Mouse (Mus musculus) urinary bladder, postnatal 4 days (tissue): Measurements from ENCODE around the gene Ramac.

Source experiments
- DNase-seq, 2 experiments: peaks; one replicate each; pipeline ENCODE4 v3.0.0; 2021 to 2022; ENCODE audit warnings: low spot score in 2 of 2

The Ramac gene

DNA sequence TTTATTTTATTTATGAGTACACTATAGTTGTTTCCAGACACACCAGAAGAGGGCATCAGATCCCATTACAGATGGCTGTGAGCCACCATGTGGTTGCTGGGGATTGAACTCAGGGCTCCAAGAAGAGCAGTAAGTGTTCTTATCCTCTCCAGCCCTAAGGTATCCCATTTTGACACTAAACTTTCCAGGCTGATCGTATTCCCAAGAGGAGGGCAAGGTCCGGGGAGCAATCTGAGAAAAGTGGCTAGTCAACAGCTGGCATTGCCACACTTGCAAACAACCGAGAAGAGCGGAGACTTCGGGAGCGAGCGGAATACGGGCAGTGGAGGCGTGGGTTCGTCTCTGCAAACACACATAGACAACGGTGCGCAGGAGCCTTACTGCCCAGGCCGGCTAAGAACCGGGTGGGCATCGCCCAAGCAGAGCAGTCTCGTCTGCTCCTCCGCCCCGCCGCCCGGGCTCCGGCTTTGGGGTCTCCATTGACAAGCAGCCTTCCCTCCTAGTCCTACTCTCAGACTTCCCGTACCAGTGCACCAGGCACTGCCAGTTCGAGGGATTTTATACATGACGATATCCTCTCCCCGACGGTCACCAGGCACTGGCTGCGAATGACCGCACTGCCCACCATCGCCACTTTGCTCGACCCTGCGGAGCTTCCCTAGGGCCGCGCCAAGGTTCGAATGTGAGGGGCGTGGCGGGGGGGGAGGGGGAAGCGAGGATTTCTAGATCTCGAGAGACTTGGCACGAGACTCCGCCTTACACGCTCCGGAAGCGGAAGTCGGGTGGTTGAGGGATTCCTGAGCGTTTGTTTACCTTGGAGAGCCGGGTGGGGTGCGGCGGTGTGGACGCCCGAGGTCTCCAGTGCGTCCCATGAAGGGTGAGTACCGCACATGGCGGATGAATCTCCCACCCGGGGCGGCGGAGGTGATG is at the start of gene Ramac:
Gene Ramac (plus strand): TSS at position 746 of the 930 bp plus-strand sequence.
- DNase-seq, result peak; percentile 81 to 92

DNA sequence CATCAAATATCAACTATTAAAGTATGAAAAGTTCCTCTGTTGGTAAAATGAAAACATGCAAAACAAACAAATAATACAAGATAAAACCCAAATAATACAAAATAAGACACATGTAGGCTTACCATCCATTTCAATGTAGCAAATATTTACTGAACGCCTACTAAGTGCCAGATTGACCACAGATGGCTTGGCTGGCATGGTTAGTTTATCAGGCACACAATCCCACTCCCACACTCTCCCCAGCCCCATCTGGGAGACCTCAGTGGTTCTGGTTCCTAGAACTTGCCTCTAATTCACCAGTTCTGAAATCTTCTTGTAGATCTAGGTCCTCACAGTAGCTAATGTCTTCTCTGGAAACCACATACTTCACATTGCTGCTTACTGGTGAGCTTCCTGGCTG is 44.1 kb upstream of the Ramac start:
- DNase-seq, result no peak

DNA sequence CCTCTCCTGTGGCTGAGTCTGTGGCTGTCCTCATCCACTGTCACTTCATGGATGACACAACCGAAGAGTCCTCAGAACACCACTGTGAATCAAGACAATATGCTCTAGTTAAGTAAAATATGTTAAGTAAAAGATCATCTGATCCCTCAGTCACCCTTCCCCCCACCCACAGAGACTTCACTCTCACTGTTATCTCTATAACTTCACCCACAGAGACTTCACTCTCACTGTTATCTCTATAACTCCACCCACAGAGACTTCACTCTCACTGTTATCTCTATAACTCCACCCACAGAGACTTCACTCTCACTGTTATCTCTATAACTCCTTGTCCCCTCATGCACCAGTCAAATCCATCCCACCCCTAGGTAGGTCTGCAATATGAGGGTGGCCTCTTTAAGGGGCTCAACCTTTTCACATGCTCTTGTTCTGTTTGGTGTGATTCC is 43.5 kb upstream of the Ramac start:
- no peak for DNase-seq

DNA sequence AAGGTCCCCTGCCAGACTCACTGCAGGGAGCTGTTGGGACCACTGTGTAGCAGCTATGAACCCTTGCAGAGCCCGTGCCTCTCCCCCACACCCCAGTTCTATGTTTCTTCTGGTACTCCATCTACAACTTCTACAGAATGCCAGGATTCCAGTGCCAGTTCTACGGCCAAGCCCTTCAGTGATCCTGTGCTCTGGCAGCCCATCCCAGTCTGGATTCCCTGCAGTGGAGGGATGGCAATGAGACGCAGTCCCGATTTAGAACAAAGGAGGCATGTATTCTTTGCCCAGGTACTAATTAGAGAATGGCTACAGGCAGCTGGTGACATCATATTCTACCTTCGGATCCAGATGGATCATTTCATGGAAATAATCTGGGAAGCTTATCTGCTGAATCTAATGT is 41.5 kb upstream of the Ramac start:
- no peak for DNase-seq

DNA sequence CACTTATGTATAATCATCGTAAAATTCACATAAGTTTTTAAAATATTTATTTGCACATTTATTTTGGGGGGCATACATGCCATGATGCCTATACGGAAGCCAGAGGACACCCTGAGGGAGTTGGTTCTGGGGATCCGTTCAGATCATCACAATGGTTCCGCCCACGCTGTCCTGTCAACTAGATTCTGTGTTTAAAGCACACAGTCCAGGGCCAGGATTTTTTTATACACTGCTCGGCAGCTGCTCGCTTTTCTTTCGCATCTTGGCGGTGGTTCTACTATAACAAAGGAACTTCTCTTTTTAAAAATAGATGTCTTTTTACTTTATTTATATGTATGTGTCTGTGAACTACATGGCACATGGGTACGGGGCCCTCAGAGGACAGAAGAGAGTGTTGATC is 38.9 kb upstream of the Ramac start:
- peak in 1 of 2 experiments; percentile 29 for DNase-seq

DNA sequence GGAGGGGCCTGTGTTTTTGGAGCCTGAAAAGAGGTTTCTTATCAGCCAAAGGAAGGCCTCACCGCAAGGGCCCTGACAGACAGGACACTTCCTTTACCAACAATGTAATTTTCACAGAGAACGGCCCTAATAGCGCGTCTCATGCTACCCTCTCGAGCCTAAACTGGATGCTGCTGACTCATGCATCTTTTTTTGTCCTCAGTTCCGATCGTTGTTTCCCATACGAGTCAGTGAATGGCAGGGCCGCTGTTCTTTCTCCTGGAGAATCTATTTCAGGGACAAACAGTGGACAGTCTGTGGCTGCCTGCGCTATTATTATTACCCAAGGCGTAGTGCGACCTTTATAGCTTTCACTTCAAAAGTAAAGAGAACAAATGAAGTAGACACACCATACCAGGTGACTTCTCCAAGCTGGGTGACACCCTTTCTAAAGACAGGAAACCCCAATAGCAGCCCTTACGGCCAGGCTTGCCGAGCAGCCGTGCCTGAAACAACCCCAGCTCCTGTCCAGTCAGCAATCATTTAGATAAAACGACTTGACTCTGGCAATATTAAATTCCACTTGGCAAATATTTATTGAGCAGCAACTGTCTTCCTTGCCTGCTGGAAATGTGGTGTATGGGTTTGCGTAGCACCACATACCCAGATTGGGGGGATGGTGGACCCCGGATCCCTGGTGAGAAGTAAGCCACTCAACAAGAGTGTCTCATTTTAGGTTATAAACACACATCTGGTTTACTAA is 36.6 kb upstream of the Ramac start:
- DNase-seq, result peak in 1 of 2 experiments; percentile 30

DNA sequence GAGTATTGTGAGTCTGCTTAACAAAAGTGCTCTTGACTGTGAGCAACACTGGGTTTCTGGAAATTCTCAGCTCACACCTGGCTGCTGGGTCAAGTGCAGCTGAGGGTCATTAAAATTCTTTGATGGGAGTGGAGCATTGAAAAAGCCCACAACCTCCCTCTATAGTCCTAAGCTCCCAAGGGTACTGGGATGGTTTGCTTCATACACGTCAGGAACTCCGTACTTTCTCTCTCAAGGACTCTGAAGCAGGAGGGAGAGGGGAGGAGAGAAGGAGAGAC is 36.1 kb upstream of the Ramac start:
- no peak for DNase-seq

DNA sequence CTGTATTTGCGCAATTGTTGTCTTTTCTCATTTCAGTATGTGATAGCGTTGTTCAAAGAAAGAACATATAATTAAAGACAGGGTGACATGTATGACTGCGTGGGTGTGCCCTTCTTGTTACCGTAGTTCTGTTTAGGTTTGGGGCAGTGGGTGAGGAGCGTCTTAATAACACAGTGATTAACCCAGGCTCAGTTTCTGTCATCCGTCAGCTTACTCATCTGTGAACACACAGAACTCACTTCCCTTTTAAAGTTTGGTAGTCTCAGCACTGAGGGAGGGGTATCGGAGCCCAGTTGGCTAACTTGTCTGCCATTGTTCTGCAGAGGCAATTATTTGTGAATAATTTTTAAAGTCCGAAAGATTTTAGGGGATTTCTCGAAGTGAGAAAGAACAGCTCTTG is 35.0 kb upstream of the Ramac start:
- DNase-seq, result no peak

DNA sequence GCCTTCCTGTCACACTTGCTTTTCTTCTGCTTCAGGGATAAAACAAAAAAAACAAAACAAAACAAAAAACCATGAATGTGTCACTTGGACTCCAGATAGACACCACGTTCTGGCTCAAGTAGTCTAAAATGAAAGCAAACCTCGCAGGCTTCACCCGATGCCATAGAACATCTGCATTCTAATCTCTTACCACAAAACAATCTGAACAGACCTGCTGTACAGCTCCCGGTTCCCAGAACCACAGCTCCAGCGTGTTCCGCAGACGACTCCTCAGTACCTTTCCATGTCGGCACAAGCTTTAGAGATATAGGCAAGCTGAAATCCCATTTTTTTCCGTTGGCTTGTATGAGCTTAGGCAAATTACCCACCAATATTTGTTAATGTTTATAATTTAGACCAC is 32.9 kb upstream of the Ramac start:
- peak in 1 of 2 experiments; percentile 44 for DNase-seq

DNA sequence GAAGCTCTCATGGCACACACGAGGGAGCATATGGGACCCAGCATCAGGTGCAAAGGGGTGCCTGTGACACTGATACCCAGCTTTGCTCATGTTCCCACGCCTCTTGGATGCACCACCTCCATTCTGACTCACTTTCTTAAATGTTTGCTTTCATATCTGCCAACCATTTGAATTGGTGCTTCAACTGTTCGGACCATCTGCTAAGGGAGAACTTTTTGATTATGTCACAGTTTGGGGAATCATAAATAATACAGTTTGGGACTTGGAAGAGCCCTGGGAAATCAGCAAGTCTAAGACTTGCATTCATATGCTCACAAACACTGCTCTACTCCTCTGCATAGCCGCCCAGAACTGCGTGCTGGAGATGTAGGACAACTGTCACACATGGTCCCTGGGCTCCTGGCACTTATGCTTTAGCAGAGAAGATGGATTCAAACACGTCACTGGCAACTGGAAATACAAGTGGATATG is 31.5 kb upstream of the Ramac start:
- DNase-seq, result peak in 1 of 2 experiments; percentile 33

DNA sequence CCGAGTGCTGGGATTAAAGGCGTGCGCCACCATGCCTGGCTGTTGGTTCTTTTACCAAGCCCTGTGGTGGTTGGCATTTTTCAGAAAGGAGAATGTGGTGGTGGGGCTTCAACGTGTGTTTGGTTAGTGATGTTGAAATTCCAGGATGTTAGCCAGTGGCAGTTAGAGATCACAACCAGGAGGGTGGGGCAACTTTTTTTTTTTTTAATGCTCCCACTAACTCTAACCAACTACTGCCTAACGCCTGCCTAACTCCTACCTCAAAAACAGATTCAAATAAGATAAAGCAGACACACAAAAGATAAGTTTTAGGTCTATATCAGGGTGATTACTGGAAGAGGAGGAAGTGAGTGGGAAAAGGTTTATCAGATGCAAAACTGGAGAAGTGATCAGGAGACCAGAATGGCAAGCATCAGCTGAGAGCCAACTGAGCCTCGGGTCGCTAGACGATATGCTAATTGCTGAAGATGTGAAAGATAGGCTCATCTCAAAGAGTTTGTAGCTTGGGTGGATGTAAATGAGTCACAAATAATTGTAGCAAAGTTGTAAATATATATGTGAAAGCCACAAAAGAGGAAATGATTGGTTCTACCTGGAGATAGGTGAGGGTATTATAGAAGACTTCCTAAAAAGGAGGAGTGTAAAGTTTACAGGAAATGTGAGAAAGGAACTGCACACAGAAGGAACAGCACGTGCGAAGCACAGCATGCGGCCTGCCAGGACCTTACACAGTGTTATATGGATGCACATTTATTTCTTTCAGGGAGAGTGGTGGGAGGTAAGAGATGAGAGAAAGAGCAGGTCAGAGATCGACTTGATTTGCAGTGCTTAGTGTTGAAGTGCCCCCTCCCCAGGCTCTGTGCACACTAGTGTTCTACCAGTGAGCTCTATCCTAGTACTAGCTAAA is 30.3 kb upstream of the Ramac start:
- DNase-seq, result no peak

DNA sequence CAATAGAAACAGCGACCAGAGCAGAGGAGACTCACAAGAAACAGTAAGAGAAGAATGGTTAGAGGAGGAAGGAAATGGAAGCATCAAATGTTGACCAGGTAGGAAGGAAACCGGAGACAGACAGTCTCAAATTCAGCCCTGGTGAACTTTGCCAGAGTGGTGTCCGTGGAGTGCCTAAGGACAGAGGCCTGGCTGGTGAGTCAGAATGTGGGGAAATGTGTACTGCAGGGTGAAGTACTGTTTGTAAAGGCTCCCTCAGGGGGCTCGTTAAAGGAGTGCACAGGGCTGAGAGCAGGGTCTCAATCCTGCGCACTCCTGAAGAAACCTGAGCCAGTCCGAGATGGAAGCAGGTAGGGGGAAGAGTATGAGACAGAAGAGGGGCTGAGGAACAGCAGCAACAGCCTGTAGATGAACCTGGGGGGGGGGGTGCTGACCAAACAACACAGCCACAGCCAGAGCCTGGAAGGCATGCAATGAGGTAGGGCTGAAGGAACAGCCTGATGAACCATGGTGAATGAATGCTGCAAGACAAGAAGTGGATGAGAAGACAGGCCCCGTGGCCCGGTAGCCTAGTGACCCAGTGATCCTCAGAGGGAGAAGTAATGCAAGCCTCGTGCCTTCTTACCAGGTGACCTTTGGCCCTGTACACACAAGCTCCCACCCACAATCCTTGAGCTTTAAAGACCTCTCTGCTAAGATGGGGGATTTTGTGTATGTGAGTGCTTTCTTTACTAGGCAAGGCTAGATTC is 27.3 kb upstream of the Ramac start:
- no peak for DNase-seq

DNA sequence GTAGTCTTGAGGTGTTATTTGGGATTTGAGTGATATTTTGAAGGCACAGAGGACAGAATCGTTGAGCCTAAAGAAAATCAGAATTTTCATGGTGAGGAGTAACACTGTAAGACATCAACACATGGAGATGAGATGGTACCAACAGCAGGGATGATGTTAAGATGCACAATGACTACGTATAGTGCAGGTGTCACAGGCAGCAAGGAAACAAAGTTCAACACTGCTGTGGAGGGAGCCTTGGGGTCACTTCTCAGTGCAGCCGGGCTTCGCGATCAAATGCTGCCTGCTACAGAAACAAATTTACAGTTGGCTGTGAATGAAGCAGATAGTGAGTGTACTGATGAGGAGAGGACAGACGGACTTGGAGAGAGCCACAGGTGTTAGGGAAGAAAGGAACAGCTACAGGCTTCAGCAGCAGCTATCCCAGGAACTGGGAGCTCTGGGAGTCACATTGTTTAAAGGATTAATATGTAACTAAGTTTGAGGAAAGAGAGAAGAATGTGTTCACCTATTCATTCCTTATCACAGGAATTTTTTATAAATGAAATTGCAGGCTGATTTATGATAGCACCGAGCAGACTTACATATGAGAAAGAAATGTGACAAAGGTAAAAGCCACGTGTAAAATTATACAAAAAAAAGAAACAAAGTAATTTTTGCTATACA is 23.9 kb upstream of the Ramac start:
- DNase-seq, result no peak

DNA sequence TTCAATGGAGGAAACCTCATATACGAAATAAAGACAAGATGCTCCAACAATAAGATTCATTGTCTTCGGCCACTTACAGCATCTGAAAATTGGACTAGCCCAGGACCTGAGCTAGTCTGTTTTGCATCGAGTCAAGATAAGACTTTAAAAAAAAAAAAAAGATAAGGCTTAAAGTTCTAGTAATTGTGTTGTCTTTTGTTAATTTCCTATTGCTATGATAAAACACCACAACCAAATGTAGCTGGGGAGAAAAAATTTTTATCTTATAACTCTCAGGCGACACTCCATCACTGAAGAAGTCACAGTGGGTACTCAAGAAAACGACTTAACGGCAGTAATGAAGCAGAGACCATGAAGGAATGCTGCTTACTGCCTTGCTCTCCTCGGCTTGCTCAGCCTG is 22.7 kb upstream of the Ramac start:
- no peak for DNase-seq

DNA sequence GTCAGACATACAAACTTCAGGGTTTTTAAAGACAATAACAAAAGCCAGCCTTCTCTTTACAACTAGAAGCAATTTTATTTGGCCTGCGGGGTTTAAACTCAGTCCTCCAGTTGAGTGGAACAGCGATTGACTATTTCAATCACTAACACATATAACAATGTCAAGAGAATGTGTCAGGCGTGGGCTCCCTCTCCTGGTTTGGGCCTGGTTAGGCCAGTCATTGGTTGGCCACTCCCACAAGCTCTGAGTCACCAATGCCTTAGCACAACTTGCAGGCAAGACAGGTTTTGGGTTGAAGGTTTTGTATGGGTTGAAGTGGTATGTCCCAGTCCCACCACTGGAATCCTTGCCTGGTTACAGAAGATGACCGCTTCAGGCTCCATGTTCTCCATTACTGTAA is 18.6 kb upstream of the Ramac start:
- no peak for DNase-seq

DNA sequence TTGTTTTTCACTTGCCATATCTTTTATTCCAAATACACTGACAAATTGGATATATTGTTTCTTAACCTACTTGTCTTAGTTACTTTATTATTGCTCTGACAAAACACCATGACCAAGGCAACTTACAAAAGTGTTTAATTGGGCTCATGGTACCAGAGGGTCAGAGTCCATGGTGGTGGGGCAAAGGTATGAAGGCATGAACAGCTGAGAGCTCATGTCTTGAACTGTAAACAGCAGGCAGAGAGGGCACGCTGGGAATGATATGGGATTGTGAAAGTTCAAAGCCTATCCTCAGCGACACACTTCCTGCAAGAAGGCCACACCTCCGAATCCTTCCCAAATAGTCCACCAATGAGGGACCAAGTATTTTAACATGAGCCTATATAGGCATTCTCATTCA is 14.8 kb upstream of the Ramac start:
- DNase-seq, result no peak

DNA sequence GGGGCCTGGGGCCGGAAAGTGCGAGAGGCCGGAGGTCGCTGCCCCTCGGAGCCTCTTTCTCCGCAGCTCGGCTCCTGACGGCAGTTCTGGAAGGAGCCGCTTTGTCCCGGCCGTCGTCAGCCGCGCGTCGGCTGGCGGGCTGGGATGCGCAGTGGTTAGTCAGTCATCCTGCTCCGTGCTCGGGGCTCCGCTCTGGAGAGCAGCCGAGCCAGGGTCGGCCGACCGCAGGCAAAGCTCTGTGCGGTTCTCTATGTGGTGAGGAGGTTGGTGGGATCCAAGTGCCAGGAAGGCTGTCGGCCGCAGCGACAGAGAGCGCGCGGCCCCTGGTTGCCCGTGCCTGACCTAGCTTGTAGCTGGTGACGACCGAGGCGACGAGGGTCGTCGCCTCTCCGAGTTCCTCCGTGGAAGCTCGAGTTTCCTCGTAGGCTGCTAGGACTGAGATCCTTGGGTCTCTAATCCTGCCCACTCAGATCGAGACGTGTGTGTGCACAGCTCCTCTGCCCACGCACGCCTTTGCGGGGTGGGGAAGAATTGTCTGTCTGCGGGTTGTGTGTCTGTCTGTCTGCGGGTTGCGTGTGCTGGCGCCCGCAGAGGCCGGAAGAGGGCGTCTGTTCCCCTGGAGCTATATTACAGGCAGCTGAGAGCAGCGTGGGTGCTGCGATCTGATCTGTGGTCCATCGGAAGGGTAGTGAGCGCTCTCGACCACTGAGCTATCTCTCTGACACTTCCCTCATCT is 553 bp downstream of the Ramac start:
- peak in 1 of 2 experiments; percentile 21 for DNase-seq

DNA sequence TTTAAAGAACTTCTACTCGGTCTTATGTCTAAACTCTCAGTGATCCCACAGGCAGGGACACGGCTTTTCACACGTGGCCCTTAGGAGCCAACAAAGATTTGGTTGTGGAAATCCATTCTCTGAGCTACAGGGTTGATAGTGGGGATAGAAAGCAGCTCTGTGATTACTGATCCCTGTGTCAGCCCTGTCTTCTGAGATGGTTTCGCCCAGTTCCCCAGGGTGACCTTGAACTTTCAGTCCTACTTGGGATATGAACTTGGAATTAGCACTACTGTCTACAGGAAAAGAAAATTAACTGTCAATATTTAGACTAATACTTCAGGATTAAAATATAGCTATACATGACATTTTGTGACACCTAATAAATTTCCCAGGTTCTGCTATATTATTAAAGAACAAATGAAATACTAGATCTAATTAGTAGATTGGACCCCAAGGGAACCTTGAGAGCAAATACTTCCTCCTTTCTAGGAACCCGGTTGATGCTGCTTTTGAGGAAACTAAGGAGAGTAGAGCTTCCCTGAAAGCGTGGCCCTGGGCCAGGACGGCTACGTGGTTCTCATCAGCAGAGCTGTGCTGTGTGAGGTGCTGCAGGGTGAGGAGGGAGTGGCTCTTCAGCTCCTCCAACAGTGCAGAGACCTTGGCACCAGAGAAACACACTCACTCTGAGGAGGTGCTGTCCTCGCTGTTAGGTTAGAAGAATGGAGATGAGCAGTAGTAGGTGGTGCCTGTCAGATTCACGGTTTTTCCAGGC is 10.2 kb downstream of the Ramac start:
- DNase-seq, result no peak

DNA sequence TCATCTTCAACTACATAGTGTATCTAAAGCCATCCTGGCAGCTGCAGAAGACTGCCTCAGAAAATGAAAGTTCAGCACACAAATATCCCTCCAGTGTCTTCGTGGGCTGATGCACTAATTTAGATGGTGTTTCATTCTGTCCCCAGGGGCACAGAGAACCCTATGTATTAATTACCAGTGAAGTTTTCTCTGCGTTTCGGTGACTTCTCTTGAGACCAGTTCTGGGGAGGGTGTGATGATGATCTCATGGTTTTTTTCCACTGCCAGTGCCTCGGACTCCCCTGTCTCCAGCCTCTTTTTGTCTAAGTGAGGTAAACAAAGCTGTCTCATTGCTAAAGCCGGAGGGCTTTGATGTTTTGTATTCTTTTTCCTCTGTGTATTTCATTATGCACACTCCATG is 12.6 kb downstream of the Ramac start:
- no peak for DNase-seq
